Mouse (Mus musculus) lung, embryonic 15.5 days (tissue): ENCODE data around the gene Rnf167. TPM values are rescaled to one million over a fixed set of nuclear protein-coding genes. Genes with fewer than 3 reads are reported as not detected.

Source experiments
- ATAC-seq: fragments of 200-750 bp; cut with Nextera tagmentation; 2 replicates; pipeline ENCODE4 v1.8.0; 2017; ENCODE audit warnings: moderate number of reproducible peaks, borderline replicate concordance; ENCODE audit not compliant: low FRiP score, low TSS enrichment; ENCODE audit errors: extremely low read depth
- H3K27ac ChIP-seq: fragments of 300-500 bp; sonication (generic); 2 replicates; pipeline ENCODE4 v1.5.1; 2015; ENCODE audit warnings: moderate library complexity, mild to moderate bottlenecking, inconsistent platforms
- H3K27me3 ChIP-seq: fragments of 300-500 bp; sonication (generic); 2 replicates; pipeline ENCODE4 v1.6.1; 2015; ENCODE audit warnings: inconsistent platforms
- H3K36me3 ChIP-seq: fragments of 300-500 bp; sonication (generic); 2 replicates; pipeline ENCODE4 v1.6.1; 2015; ENCODE audit warnings: inconsistent platforms
- H3K4me1 ChIP-seq: fragments of 300-500 bp; sonication (generic); 2 replicates; pipeline ENCODE4 v1.6.1; 2015; ENCODE audit warnings: inconsistent platforms
- H3K4me2 ChIP-seq: fragments of 300-500 bp; sonication (generic); 2 replicates; pipeline ENCODE4 v1.6.1; 2015; ENCODE audit warnings: inconsistent platforms, mild to moderate bottlenecking, moderate library complexity
- H3K4me3 ChIP-seq: fragments of 300-500 bp; sonication (generic); 2 replicates; pipeline ENCODE4 v1.5.1; 2015; ENCODE audit warnings: mild to moderate bottlenecking, inconsistent platforms
- H3K9ac ChIP-seq: fragments of 300-500 bp; sonication (generic); 2 replicates; pipeline ENCODE4 v1.6.1; 2015; ENCODE audit warnings: inconsistent platforms
- H3K9me3 ChIP-seq: fragments of 300-500 bp; sonication (generic); 2 replicates; pipeline ENCODE4 v1.6.1; 2016; ENCODE audit warnings: inconsistent platforms
- WGBS: fragments of 180-500 bp; shearing (Covaris S2); methylation state at CpG from one replicate; pipeline ENCODE4 v1.1.7; 2015; 5-methylcytosine and 5-hydroxymethylcytosine counted together
- polyA plus RNA-seq: library from polyadenylated mRNA; unstranded; fragments of >200 nt; fragmentation: Nextera tagmentation; extraction: Ambion mirVana; gene quantifications from 2 replicates; pipeline ENCODE4 v1.2.1, GENCODE M21; 2015

Gene Rnf167
- polyA plus RNA-seq, 1 experiment from 2014 or later = 119 TPM

DNA sequence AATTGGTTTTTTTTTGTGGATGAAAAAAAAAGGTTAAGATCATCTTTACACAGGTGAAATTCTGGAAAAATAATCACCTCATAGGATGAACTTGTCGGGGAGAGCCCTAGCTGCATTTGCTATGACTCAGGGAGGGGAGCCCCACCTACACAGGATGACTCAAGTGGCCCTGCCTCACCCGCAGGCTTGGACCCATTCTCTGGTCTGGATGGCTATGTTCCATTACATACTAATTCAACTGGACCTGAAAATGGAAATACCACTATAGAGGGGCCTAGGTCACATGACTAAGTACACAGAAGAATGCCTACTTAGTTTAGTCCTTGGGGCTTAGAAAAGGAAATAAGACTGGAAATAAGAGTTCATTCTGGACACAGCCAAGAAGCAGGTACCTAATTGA, 4.4 kb downstream of the Rnf167 start:
- H3K27ac ChIP-seq = no peak overlapping the region
- H3K4me3 ChIP-seq = 0 out of 2 replicates have a peak overlapping the region, but pooled peaks have one; percentile 100
- 55% methylated on average over 2 of the region's 2 CpGs for WGBS
- H3K9me3 ChIP-seq = no peaks in the 10 kb centered on the region
- no peaks in the 10 kb centered on the region for H3K27me3 ChIP-seq
- H3K36me3 ChIP-seq = peaks cover 45% of the 10 kb centered on the region
- H3K4me2 ChIP-seq = peak overlapping the region; percentile 95
- no peak for ATAC-seq
- peaks cover 60% of the 10 kb centered on the region for H3K4me1 ChIP-seq
- H3K9ac ChIP-seq = no peak overlapping the region; the same call in 1 of the 2 replicates

DNA sequence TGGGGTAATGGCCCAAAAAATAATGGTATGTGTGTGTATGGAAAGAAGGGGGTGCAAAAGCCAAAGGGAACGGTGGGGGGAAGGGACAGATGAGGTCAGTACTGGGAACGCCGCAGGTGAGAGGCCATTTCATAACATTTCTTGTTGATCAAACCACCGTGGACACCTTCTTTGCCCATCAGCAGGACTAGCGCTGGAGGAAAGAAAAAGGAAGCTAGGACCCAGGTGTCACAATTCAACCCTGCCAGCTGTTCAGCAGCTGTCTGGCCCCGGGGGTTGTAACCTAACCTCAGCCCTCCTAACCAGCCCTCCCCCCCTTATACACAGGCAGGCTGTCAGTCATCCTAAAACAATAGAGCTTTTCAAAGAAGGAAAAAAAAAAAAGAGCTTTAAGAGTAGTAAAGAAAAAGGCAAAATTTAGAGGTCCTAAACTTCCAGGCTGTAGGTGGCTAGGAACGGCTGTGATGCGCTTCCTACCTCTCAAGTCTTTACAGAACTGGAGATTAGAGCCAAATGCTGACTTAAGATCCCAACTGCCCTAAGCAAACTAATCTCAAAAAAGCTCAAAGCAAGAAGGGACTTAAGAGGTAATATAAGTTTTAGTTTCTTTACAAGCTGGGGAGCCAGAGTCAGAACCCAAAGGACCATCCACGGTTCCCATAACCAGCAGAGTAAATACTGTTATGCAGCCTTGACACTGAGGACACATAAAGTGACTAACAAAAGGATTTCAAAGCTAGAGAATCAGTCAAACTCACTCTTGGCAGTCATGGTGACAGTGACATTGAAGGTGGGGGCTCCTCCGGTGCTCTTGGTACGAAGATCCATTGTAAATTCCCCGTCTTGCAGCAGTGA, 5.2 kb downstream of the Rnf167 start:
- Histone ChIP-seq H3K27ac (0 out of 2 replicates have a peak overlapping the region, but pooled peaks have one; percentile 99), H3K9ac (peak overlapping the region; percentile 100), H3K4me1 (peaks cover 69% of the 10 kb centered on the region), H3K4me3 (peak overlapping the region; percentile 100), H3K36me3 (peaks cover 45% of the 10 kb centered on the region), H3K27me3 (no peaks in the 10 kb centered on the region), H3K4me2 (peak overlapping the region; percentile 95), H3K9me3 (no peaks in the 10 kb centered on the region)
- no peak for ATAC-seq
- WGBS = 45% methylated on average over 12 of the region's 12 CpGs

DNA sequence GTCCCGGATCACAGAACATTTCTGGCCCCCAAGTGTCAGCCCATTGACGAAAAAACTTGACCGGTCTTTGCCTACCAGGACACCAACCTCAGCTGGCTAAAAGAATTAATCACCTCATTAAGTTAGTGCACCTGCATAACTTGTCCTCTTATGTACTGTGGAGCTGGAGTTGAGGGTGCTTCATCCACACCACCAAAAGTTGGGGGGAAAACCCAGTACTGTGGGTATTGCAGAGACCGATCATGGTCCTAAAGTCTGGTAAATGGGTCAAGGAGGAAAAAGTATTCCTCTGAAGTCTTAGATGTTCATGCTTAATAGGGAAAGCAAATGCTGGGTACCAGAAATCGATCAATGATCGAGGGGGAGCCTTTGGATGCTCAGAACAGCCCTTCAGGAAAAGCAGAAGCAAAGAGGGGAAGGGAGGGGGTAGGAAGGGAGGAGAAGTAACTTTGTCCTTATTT, 5.9 kb downstream of the Rnf167 start:
- Histone ChIP-seq H3K27me3 (no peaks in the 10 kb centered on the region), H3K4me1 (peaks cover 74% of the 10 kb centered on the region), H3K27ac (peak overlapping the region; percentile 99), H3K4me3 (peak overlapping the region; percentile 100), H3K9me3 (no peaks in the 10 kb centered on the region), H3K9ac (peak overlapping the region; percentile 100), H3K4me2 (peak overlapping the region; percentile 95), H3K36me3 (peaks cover 45% of the 10 kb centered on the region)
- no peak for ATAC-seq
- WGBS = 44% methylated on average over 6 of the region's 6 CpGs

DNA sequence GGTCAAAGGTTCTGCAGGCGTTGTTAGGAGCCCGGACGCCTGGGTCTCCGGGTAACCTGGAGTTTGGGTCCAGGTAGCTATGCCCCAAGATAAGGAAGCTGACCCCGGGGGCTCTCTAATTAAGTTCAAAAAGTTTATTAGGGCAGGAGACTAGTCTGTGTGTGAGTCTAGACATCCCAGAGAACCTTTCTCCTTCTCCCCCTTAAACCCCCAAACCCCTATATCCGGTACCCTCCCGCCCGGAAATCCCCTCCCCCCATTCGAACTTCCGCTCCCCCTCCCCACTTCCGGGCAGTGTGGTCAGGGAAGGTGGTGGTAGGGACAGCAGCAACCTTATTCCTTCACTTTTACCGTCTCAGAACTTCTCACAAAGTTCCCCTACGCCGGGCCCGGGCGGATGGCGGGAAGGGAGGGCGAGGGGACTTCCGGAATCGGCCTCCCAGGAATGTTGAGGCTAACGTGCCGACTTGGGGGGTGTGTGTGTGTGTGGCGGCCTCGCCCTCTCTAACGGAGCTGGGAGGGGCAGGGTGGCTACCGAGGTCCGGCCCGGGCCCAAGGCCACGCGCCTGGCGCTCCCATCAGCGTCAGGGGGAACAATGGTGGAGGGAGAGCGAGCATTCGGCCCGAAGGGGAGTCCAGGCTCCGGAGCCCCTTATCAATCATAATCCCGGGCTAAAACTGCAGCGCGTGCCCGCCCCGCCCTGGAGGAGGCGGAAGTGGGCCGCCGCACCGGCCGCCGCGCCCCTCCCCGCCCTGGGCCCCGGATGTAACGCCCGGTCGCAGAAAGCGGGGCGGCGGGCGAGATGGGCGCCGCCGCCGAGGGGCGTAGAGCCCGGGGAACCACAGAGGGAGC, 6.5 kb downstream of the Rnf167 start:
- H3K27me3 ChIP-seq = no peaks in the 10 kb centered on the region
- H3K4me2 ChIP-seq = peak overlapping the region; percentile 95
- ATAC-seq = peak; percentile 56
- H3K36me3 ChIP-seq = peaks cover 43% of the 10 kb centered on the region
- peak overlapping the region; percentile 100 for H3K9ac ChIP-seq
- under 1% methylated on average over 63 of the region's 63 CpGs for WGBS
- H3K4me3 ChIP-seq = peak overlapping the region; percentile 100
- H3K4me1 ChIP-seq = peaks cover 74% of the 10 kb centered on the region
- H3K9me3 ChIP-seq = no peaks in the 10 kb centered on the region
- H3K27ac ChIP-seq = peak overlapping the region; percentile 99

DNA sequence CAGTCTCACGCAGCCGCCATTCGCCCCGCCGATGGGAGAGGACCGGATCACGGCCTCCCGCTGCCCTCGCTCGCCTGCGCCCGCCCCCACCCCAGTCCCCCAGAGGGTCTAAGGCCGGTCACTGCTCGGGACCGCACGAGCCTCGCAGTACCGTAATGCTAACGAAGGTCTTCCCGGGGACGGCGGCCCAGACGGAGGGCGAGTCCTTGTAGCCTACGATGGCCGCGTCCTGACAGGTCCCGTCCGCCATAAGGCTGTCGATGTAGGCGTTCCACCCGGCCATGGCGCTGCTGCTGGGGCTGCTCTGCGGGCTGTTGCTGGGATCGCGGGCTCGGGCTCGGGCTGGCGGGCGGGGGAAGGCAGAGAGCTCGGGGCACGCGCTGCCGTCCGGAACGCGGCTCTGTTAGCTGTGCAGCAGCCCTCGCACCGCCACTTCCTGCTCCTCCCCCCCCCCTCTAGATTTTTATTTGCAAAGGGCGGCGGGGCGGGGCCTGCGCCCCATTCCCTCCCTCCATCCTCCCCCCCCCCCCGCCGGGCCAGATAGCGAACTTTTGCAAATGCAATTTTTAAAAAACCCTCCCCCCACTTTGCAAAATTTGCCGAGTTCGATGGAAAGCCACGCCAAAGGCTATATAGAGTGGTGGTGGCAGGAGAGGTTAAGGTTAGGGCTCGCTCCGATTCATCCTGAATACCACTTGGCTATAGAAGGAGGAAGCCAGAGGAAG, 7.3 kb downstream of the Rnf167 start, which contains the start of gene Pfn1:
Pfn1 (minus strand) TSS at position 447 of the 725 bp plus-strand sequence.
- peak within 1 kb of the TSS; percentile 100 for H3K9ac ChIP-seq
- H3K4me1 ChIP-seq = peaks cover 66% of the 10 kb centered on the region
- WGBS = under 1% methylated on average over 55 of the region's 61 CpGs
- ATAC-seq = peak; percentile 62
- H3K4me3 ChIP-seq = peak within 1 kb of the TSS; percentile 100
- H3K27ac ChIP-seq = peak within 1 kb of the TSS; percentile 99
- no peaks in the 10 kb centered on the region for H3K27me3 ChIP-seq
- H3K9me3 ChIP-seq = no peaks in the 10 kb centered on the region
- H3K36me3 ChIP-seq = peaks cover 37% of the 10 kb centered on the region
- H3K4me2 ChIP-seq = peak within 1 kb of the TSS; percentile 95

DNA sequence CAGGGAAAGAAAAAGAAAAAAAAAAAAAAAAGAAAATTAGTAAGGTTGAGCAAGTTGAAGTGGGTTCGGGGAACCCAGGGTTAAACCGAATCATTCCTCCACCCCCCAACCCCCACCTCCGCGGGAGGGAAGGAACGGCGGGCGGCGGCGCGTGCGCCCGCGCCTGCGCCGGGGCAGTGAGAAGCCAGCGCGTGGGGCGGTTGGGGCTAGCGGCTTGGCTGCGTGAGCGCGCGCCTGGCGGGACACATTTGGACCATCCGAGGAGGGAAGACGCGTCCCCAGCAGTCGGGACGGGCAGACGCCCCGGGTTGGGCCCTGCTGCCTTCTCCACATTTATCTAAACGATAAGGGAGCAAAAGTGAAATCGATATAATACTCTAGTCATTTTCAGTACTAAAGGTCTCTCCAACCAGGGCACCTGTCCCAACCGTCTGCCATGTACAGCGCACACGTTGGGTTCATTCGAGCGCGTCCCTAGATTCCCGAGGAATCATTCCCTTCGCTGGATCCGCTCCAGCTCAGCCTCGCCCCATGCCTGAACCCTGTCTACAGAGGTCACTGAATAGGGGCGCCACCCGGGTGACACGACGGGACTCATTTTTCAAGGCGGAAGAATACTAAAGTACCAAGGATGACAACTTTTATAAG, 8.0 kb downstream of the Rnf167 start:
- H3K4me1 ChIP-seq = peaks cover 59% of the 10 kb centered on the region
- H3K4me3 ChIP-seq = peak overlapping the region; percentile 100
- H3K27me3 ChIP-seq = no peaks in the 10 kb centered on the region
- under 1% methylated on average over 47 of the region's 48 CpGs for WGBS
- H3K27ac ChIP-seq = peak overlapping the region; percentile 99
- H3K4me2 ChIP-seq = peak overlapping the region; percentile 95
- H3K9me3 ChIP-seq = no peaks in the 10 kb centered on the region
- peak; percentile 46 for ATAC-seq
- H3K9ac ChIP-seq = peak overlapping the region; percentile 64
- peaks cover 30% of the 10 kb centered on the region for H3K36me3 ChIP-seq

DNA sequence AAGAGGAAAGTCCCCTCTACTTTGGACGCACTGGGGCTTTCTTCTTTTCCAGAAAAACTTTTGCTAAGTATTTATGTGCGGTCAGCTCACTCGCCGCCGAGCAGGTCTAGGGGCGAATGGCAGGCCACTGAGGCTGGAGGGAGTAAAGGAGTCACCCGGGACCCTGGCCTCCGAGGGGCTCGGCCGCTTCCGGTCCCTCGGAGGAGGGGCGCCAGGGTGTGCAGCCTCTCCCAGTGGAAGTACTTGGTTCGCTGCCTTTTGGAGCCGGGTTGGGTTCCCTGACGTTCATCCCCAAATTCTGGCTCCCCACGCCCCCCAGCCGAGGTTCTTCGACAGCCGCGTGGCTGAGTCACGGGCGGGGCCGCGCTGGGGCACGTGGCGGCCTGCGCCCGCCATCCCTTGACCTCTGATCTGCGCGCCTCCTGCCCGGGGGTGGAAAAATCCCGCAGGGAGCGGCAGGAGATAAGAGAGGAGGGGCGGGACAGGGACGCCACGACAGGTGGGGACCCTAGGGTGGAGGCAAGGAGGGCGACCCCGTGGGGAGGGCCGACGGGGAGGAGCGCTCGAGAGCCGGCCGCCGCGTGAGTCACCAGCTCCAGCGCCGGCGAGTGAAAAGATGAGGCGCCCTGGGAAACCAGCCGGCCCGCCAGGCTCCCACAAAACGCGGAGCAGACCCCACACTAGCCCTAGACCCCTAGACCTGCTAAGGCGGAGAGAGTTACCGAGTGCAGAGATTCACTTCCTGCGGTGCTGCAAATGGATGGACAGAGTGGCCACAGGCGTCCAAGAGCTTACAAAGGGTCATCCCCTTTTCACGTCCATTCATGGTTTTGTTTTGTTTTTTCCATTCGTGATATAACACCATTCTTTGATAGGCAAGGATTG, 8.8 kb downstream of the Rnf167 start:
- Histone ChIP-seq H3K4me1 (peaks cover 53% of the 10 kb centered on the region), H3K4me2 (peak overlapping the region; percentile 95), H3K4me3 (peak overlapping the region; percentile 100), H3K9ac (peak overlapping the region; percentile 64), H3K9me3 (no peaks in the 10 kb centered on the region), H3K36me3 (peaks cover 27% of the 10 kb centered on the region), H3K27ac (peak overlapping the region; percentile 99), H3K27me3 (no peaks in the 10 kb centered on the region)
- ATAC-seq = peak; percentile 35
- 1% methylated on average over 60 of the region's 61 CpGs for WGBS

DNA sequence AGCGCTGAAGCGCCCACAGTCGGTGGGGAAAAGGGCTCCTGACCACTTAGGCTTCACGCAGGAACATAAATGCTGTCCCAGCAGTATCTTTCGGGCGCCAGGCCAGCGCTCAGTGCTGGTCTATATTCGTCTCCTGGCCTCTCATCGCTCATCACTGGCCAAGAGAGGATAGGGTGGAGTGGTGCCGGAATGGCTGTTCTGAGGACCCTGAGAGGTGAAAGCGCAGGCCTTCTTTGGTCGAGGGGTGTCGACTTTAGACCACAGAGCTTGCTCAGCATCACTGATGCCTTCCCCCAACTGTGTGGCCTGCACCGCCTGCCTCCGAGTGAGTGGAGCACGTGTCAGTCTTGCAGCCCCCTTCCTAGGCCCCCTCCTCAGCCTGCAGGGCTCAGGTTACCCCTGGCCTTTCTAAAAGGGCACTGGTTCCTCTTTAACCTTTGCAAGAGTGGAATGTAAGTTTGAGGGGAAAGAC, 9.5 kb downstream of the Rnf167 start:
- ATAC-seq = no peak
- peaks cover 46% of the 10 kb centered on the region for H3K4me1 ChIP-seq

DNA sequence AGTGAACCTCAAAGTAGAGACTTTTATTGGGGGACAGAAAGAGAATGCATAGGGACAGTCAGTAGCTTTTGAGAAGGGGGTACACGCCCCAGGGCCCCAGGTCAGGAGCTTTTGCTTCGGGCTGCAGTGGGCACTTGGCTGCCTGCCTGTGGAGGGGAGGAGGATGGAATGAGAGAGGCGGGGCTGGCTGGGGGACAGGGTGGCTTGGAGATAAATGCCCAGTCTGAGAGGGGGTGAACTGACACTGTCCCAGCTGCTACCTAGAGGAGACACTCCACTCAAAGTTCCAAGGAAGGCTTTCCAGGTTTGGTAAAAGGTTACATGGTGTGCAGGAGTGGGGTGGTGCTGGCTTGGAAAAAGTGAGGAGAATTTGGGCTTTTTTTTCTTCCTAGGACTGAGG, 9.9 kb downstream of the Rnf167 start, which contains the start of gene Eno3:
Eno3 (plus strand) TSS at position 239 of the 400 bp plus-strand sequence.
- peak within 1 kb of the TSS; percentile 99 for H3K27ac ChIP-seq
- WGBS = 5% methylated on average over 3 of the region's 3 CpGs
- peak within 1 kb of the TSS; percentile 64 for H3K9ac ChIP-seq
- no peak for ATAC-seq
- H3K4me1 ChIP-seq = peaks cover 41% of the 10 kb centered on the region
- peaks cover 20% of the 10 kb centered on the region for H3K36me3 ChIP-seq
- H3K4me2 ChIP-seq = peak within 1 kb of the TSS; percentile 95
- no peaks in the 10 kb centered on the region for H3K27me3 ChIP-seq
- peak within 1 kb of the TSS; percentile 100 for H3K4me3 ChIP-seq
- H3K9me3 ChIP-seq = no peaks in the 10 kb centered on the region

More for the DNA sequence above, 9.5 kb downstream of the Rnf167 start:
- Histone ChIP-seq H3K27me3 (no peaks in the 10 kb centered on the region), H3K36me3 (peaks cover 22% of the 10 kb centered on the region), H3K4me3 (peak overlapping the region; percentile 100), H3K9ac (peak overlapping the region; percentile 25), H3K9me3 (no peaks in the 10 kb centered on the region), H3K27ac (peak overlapping the region; percentile 99), H3K4me2 (peak overlapping the region; percentile 95)
- WGBS = 9% methylated on average over 16 of the region's 16 CpGs

DNA sequence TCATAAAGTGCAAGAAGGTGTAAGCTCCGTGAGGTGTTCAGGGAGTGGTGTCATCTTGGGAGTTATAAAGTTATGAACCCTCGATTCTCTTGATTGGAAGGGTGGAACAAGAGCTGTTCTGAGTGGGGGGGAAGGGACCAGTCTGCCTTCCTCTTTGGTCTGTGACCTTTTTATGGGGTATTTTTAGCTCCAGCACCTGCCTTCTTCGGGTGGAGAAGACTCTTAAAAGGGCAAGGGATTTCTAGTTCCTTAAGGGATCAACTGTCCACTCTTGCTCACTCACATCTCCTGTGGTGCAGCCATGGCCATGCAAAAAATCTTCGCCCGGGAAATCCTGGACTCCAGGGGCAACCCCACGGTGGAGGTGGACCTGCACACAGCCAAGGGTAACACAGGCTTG, 10.5 kb downstream of the Rnf167 start:
- H3K27me3 ChIP-seq = no peaks in the 10 kb centered on the region
- H3K9ac ChIP-seq = no peak overlapping the region
- no peaks in the 10 kb centered on the region for H3K9me3 ChIP-seq
- peaks cover 35% of the 10 kb centered on the region for H3K4me1 ChIP-seq
- no peak for ATAC-seq
- peaks cover 20% of the 10 kb centered on the region for H3K36me3 ChIP-seq
- H3K4me2 ChIP-seq = no peak overlapping the region; the same call in 1 of the 2 replicates
- no peak overlapping the region for H3K4me3 ChIP-seq
- H3K27ac ChIP-seq = no peak overlapping the region
- WGBS = 36% methylated on average over 6 of the region's 6 CpGs
